Mouse (Mus musculus): ENCODE measurements around the gene Hoxb1.

- TF ChIP-seq POLR2A (IDR thresholded peaks at IDR 0.05; ENCODE audit: control insufficient read depth, extremely low read depth, insufficient read depth, low read length, poor library complexity) = no peak
- TF ChIP-seq CTCF (IDR thresholded peaks at IDR 0.05; ENCODE audit: borderline replicate concordance, control insufficient read depth, extremely low read depth, insufficient read depth, low read length, poor library complexity) = no peak
These were observed 16.6 kb upstream of the Hoxb1 start for GRCm38 (mm10) chr11:96348988-96349387.
